ENCODE assay signal across 16 mouse cellular contexts in the genomic region with DNA sequence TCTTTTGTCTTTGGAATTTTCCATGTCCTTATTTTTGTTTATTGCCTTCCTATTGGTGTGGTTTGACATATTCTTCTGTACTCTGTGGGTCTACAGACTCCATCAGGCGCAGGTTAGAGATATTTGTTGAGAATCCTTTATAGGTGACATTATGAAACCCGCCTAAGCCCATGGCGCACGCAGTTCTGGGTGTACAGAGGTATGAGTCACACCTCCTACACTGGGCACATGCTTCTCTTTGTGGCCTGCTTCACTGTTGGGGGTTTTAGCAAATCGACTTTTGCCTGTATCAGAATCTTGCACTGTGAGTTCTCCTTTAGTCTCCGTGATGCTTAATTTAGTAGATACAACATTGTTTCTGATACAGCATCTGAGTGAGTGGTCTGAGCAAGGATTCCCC.
DNase-seq lines count a peak whose midpoint lies in the region; ATAC-seq lines count a peak whose summit lies in the region.
"Had no signal": no experiment of that assay in that cellular context is flagged by ENCODE, and none has a peak within 500 bp of the region (broad histone marks: within the 10 kb centered on the region; RNA-seq: fewer than 3 reads in every experiment).

No protein-coding gene starts in this region.

- intact Hi-C loops in left cerebral cortex, postnatal 4 days (cut with DNase I) = loop anchor here (10.0 kb wide), 1 partner anchor 126 kb away; no protein-coding TSS in a partner anchor

- peak; percentile 92 for ATAC-seq in frontal cortex, adult (ENCODE audit: low TSS enrichment)
- ATAC-seq: activated CD4-positive, CD25-positive, alpha-beta regulatory T cell, adult 4 months; forebrain, embryonic 13.5 days; forebrain, embryonic 16.5 days had no signal

- DNase-seq in frontal cortex, postnatal 14 days (ENCODE audit: low spot score in 2 of 2) = no peak
- peak; percentile 50 to 54 for DNase-seq in left cerebral cortex, adult 18-20 months (ENCODE audit: low spot score in 2 of 2)
- no peak for DNase-seq in left cerebral cortex, postnatal 4 days
- DNase-seq in right cerebral cortex, postnatal 25 days = peak; percentile 33
- no peak for DNase-seq in right cerebral cortex, postnatal 14 days
- DNase-seq: adrenal gland, adult 8-10 months; adrenal gland, postnatal 25 days; cerebellum, adult 18-20 months; cerebellum, adult 9-10 months; cerebellum, postnatal 14 days; gastrocnemius, postnatal 25 days; heart, adult 2 months had no signal

Comparison
In these comparisons a context has a peak if more than half of its experiments do, and no peak if none do; other contexts are left out.
1. DNase-seq: peak in left cerebral cortex, adult 18-20 months (2 of 2) and right cerebral cortex, postnatal 25 days (single experiment); none in frontal cortex, postnatal 14 days (0 of 2), left cerebral cortex, postnatal 4 days (single experiment) and right cerebral cortex, postnatal 14 days (single experiment).